ENCODE assay signal across 8 mouse cellular contexts in the genomic region with DNA sequence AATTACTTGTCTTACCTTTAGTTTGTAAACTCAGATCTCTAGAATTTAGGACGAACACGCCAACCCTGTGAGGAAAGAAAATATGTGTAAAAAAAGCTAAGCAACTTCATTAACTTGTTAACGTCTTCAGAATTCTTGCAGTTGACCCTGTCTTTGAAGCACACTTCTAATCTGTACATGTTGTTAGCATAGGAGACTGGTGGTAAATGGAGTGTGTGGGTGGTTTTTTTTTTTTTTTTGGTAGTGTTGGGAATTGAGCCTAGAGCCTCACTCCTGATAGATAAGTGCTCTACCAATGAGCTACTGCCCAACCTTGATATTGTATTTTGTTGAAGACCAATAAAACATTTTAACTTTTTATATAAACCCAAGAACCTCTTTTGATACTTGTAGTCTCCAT. TPM values are rescaled to one million over a fixed set of nuclear protein-coding genes. Genes with fewer than 3 reads are reported as not detected.
DNase-seq lines count a peak whose midpoint lies in the region; ATAC-seq and TF ChIP-seq lines count a peak whose summit lies in the region.

No protein-coding gene starts in this region.

- WGBS in lung, adult 2 months: 50% methylated on average over 3 of the region's 3 CpGs
- WGBS in embryonic facial prominence, embryonic 14.5 days: 37% methylated on average over 3 of the region's 3 CpGs
- WGBS in limb, embryonic 10.5 days: 56% methylated on average over 3 of the region's 3 CpGs
- WGBS in neural tube, embryonic 14.5 days: 60% methylated on average over 3 of the region's 3 CpGs

- peaks cover 19% of the 10 kb centered on the region for H3K4me1 ChIP-seq in lung, adult 2 months (ENCODE audit: control insufficient read depth, insufficient read depth, low read length)
- H3K4me1 ChIP-seq in embryonic facial prominence, embryonic 14.5 days (ENCODE audit: control insufficient read depth, insufficient read depth, low read length): peaks cover 39% of the 10 kb centered on the region
- H3K4me1 ChIP-seq in limb, embryonic 10.5 days: peaks cover 36% of the 10 kb centered on the region
- peaks cover 20% of the 10 kb centered on the region for H3K4me1 ChIP-seq in neural tube, embryonic 14.5 days (ENCODE audit: control insufficient read depth, insufficient read depth, low read length)

- H3K4me3 ChIP-seq in lung, adult 2 months (replicated peaks; ENCODE audit: extremely low read depth, low read depth, low read length): peak overlapping the region; percentile 36
- H3K4me3 ChIP-seq in embryonic facial prominence, embryonic 14.5 days (ENCODE audit: low read depth, low read length): peak overlapping the region; percentile 93
- H3K4me3 ChIP-seq in limb, embryonic 10.5 days: peak overlapping the region; percentile 78
- peak overlapping the region; percentile 94; the same call in 1 of the 2 replicates for H3K4me3 ChIP-seq in neural tube, embryonic 14.5 days (ENCODE audit: low read depth, low read length)

- H3K27me3 ChIP-seq in embryonic facial prominence, embryonic 14.5 days (replicated peaks; ENCODE audit: control insufficient read depth, insufficient read depth, low read length): no peaks in the 10 kb centered on the region
- H3K27me3 ChIP-seq in limb, embryonic 10.5 days (ENCODE audit: low read depth, poor library complexity, severe bottlenecking): no peaks in the 10 kb centered on the region
- no peaks in the 10 kb centered on the region for H3K27me3 ChIP-seq in neural tube, embryonic 14.5 days (ENCODE audit: control insufficient read depth, insufficient read depth, low read length)

- DNase-seq in lung, adult 2 months: no peak
- no peak for DNase-seq in lung, postnatal 4 days
- no peak for DNase-seq in embryonic facial prominence, embryonic 14.5 days (ENCODE audit: low spot score)
- DNase-seq in limb, embryonic 10.5 days (ENCODE audit: low spot score): no peak
- no peak for DNase-seq in spleen, postnatal 36 days (ENCODE audit: low spot score in 2 of 2)
- DNase-seq in embryo, embryonic 10.5 days (ENCODE audit: low spot score): no peak
- DNase-seq in frontal cortex, postnatal 25 days (ENCODE audit: low spot score in 2 of 2): no peak

- no peaks in the 10 kb centered on the region for H3K9me3 ChIP-seq in embryonic facial prominence, embryonic 14.5 days (ENCODE audit: control insufficient read depth, low read length)
- H3K9me3 ChIP-seq in limb, embryonic 10.5 days (replicated peaks): no peaks in the 10 kb centered on the region
- no peaks in the 10 kb centered on the region for H3K9me3 ChIP-seq in neural tube, embryonic 14.5 days (ENCODE audit: control insufficient read depth, low read length)

- peak overlapping the region; percentile 98; the same call in 1 of the 2 replicates for H3K9ac ChIP-seq in embryonic facial prominence, embryonic 14.5 days (ENCODE audit: low read depth, low read length)
- H3K9ac ChIP-seq in neural tube, embryonic 14.5 days (replicated peaks; ENCODE audit: low read depth, low read length): no peak overlapping the region

- no peak overlapping the region for H3K27ac ChIP-seq in embryonic facial prominence, embryonic 14.5 days (replicated peaks; ENCODE audit: low read depth, low read length)
- H3K27ac ChIP-seq in limb, embryonic 10.5 days: 0 out of 2 replicates have a peak overlapping the region, but pooled peaks have one; percentile 98
- H3K27ac ChIP-seq in neural tube, embryonic 14.5 days (ENCODE audit: low read depth, low read length): no peak overlapping the region

- no peak for TF ChIP-seq POLR2A in lung, adult 2 months (IDR thresholded peaks at IDR 0.05; ENCODE audit: borderline replicate concordance, extremely low read depth, low read depth, low read length)

- peak overlapping the region; percentile 73 for H3K4me2 ChIP-seq in embryonic facial prominence, embryonic 14.5 days (ENCODE audit: low read depth, low read length)
- H3K4me2 ChIP-seq in neural tube, embryonic 14.5 days (ENCODE audit: low read depth, low read length): peak overlapping the region; percentile 47

- H3K36me3 ChIP-seq in embryonic facial prominence, embryonic 14.5 days (ENCODE audit: control insufficient read depth, insufficient read depth, low read length): 0 out of 2 replicates have a peak, but pooled peaks cover 5% of the 10 kb centered on the region
- H3K36me3 ChIP-seq in limb, embryonic 10.5 days: peaks cover 14% of the 10 kb centered on the region
- H3K36me3 ChIP-seq in neural tube, embryonic 14.5 days (ENCODE audit: control insufficient read depth, insufficient read depth, low read length): no peaks in the 10 kb centered on the region

- no peak for ATAC-seq in embryonic facial prominence, embryonic 14.5 days (ENCODE audit: low read depth)
- no peak for ATAC-seq in neural tube, embryonic 14.5 days (ENCODE audit: low read depth)

- TF ChIP-seq CTCF in lung, adult 2 months (IDR thresholded peaks at IDR 0.05; ENCODE audit: insufficient read depth, low read length): no peak

RNA-seq across cellular contexts. Expression of a gene that starts 2.1 kb away (rescaled TPM):
- polyA plus RNA-seq in lung, adult 2 months (2012; rRNA removed): 30.4 and 37.3 TPM in 2 replicates
- polyA plus RNA-seq in embryonic facial prominence, embryonic 14.5 days (2014; fragmentation: Nextera tagmentation; extraction: Ambion mirVana): 20.8 and 23.2 TPM in 2 replicates
- polyA plus RNA-seq in limb, embryonic 10.5 days (2016; fragmentation: Nextera tagmentation; extraction: Ambion mirVana): 23.8 and 27.5 TPM in 2 replicates
- 27.4 and 28.0 TPM in 2 replicates for polyA plus RNA-seq in neural tube, embryonic 14.5 days (2014; fragmentation: Nextera tagmentation; extraction: Ambion mirVana)

Comparison
In these comparisons a context has a peak if more than half of its experiments do, and no peak if none do; other contexts are left out.
1. H3K4me3 ChIP-seq: peak in every context shown above with its lines; median percentile 94 in neural tube, embryonic 14.5 days; 93 in embryonic facial prominence, embryonic 14.5 days; 78 in limb, embryonic 10.5 days; 36 in lung, adult 2 months.